Mouse (Mus musculus) c-Kit-positive CD71-positive TER-119-positive erythroid progenitor cells, embryonic 14.5 days (primary cell): ENCODE measurements at regions not wholly inside any gene's neighbourhood (a gene's known extent, or its start where the extent isn't known, plus 50 kb on each side); places are given as distances from the start of the nearest gene placed in this dataset.

Experiments used
- DNase-seq: peaks from one replicate; pipeline ENCODE4 v3.0.0-alpha.2; 2013; ENCODE audit warnings: low spot score

- DNase-seq = no peak
These were observed 165.5 kb downstream of the Dsel start for GRCm38 (mm10) chr1:111699030-111699732.

DNA sequence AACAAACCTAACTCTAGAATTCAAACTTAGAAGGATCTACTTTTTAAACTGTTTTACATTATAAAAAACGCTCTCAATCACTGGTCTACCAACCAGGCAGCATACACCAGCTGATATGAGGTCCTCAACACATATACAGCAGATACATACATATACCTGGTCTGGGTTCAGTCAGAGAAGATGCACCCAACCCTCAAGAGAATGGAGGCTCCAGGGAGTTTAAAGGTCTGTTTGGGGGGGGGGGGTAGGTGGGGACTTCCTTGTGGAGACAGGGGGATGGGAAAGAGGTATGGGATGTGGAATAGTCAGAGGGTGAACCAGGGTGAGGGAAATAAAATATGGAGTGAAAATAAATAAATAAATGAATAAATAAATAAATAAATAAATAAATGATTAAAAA is 203.8 kb downstream of the Dsel start:
- DNase-seq = no peak

DNA sequence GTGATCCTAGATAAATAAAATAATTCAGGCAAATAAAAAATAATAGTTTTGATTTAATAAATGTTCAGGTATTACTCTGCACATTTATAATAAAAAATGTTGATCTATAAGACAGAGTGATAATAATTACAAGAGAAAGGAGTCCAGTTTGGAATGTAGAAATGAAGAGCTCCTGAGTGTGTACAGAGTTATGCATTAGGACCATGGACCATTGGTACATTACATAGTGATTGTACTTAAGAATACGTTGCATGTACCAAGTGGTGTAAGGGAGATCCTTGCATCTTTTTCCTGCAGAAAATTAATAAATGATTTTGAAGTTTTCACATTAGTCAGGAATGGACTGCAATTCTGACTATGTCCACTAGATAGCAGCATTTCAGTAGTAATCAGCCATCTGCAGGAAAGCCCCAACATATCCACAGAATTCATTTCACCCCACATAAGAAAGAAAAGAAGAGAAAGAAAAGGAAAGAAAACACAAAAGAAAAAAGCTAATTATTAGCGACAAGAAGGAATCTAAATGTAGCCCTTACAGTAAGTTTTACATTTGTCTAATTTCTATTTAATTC is 204.5 kb downstream of the Dsel start:
- peak; percentile 3 for DNase-seq

DNA sequence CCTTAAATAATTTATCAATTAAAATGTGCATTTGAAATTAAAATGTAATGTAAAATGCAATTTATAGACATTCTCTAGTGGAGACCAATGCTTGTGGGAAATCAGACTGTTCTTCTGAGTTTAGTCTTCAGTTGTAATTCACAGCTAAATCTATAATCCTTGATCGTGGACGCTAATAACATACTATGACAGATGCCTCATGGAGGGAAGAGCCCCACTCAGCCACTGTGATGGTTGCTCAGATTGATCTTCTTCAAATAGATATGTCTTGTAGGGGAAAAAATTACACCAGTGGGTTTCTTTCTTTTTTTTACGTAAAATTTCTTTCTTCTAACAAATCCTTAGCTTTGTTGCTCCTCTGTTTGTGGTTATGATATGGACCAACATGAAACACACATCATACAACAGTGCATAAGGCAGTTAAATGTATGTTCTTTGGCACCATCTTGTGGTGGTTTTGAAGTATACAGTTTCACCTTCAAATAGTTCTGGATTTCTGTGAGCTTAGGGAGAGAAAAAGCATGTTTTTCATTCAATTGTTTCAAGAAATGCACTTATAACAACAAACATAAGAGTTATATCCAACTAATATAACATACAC is 230.8 kb downstream of the Dsel start:
- no peak for DNase-seq
